Mouse (Mus musculus): ENCODE results near the gene Il17d. TPM values are rescaled to one million over a fixed set of nuclear protein-coding genes. Genes with fewer than 3 reads are reported as not detected.

Gene Il17d
- polyA plus RNA-seq, 1 experiment from 2014 or later: 7.2 TPM

GRCm38 (mm10) chr14:57503729-57504128 lies 20.8 kb upstream of the Il17d start:
- Histone ChIP-seq H3K4me2 (replicated peaks; ENCODE audit: low read depth) (no peak overlapping the region), H3K9me3 (ENCODE audit: control insufficient read depth) (no peaks in the 10 kb centered on the region), H3K36me3 (ENCODE audit: control insufficient read depth, insufficient read depth) (no peaks in the 10 kb centered on the region), H3K27ac (ENCODE audit: low read depth, low read length) (no peak overlapping the region), H3K27me3 (replicated peaks; ENCODE audit: control insufficient read depth, insufficient read depth, low read length) (no peaks in the 10 kb centered on the region), H3K4me3 (ENCODE audit: low read depth, low read length) (no peak overlapping the region), H3K9ac (ENCODE audit: low read depth, low read length) (no peak overlapping the region), H3K4me1 (replicated peaks; ENCODE audit: control insufficient read depth, insufficient read depth, low read length) (no peaks in the 10 kb centered on the region)
- no peak for TF ChIP-seq CTCF (IDR thresholded peaks at IDR 0.05; ENCODE audit: low read depth)
- 89% methylated on average over 6 of the region's 6 CpGs for whole genome bisulfite sequencing
- no peak for ATAC-seq

GRCm38 (mm10) chr14:57509554-57509953 lies 15.0 kb upstream of the Il17d start:
- Histone ChIP-seq H3K27ac (ENCODE audit: low read depth, low read length) (no peak overlapping the region), H3K4me2 (replicated peaks; ENCODE audit: low read depth) (no peak overlapping the region), H3K9ac (ENCODE audit: low read depth, low read length) (no peak overlapping the region), H3K27me3 (replicated peaks; ENCODE audit: control insufficient read depth, insufficient read depth, low read length) (no peaks in the 10 kb centered on the region), H3K4me3 (ENCODE audit: low read depth, low read length) (no peak overlapping the region), H3K9me3 (ENCODE audit: control insufficient read depth) (no peaks in the 10 kb centered on the region), H3K36me3 (ENCODE audit: control insufficient read depth, insufficient read depth) (no peaks in the 10 kb centered on the region), H3K4me1 (replicated peaks; ENCODE audit: control insufficient read depth, insufficient read depth, low read length) (no peaks in the 10 kb centered on the region)
- 0 out of 2 replicates have a peak, but pooled peaks have one; percentile 13 for TF ChIP-seq CTCF (IDR thresholded peaks at IDR 0.05; ENCODE audit: low read depth)
- no peak for ATAC-seq
- 59% methylated on average over 6 of the region's 6 CpGs for WGBS

- ATAC-seq: no peak
- 37% methylated on average over 6 of the region's 6 CpGs for WGBS
- no peaks in the 10 kb centered on the region for H3K27me3 ChIP-seq (replicated peaks; ENCODE audit: control insufficient read depth, insufficient read depth, low read length)
- TF ChIP-seq CTCF (IDR thresholded peaks at IDR 0.05; ENCODE audit: low read depth): no peak
- no peak overlapping the region for H3K9ac ChIP-seq (ENCODE audit: low read depth, low read length)
- H3K36me3 ChIP-seq (ENCODE audit: control insufficient read depth, insufficient read depth): no peaks in the 10 kb centered on the region; the same call in 1 of the 2 replicates
- H3K4me2 ChIP-seq (replicated peaks; ENCODE audit: low read depth): no peak overlapping the region
- H3K9me3 ChIP-seq (ENCODE audit: control insufficient read depth): no peaks in the 10 kb centered on the region
- no peaks in the 10 kb centered on the region for H3K4me1 ChIP-seq (replicated peaks; ENCODE audit: control insufficient read depth, insufficient read depth, low read length)
- no peak overlapping the region for H3K27ac ChIP-seq (ENCODE audit: low read depth, low read length)
- H3K4me3 ChIP-seq (ENCODE audit: low read depth, low read length): no peak overlapping the region
Observed at GRCm38 (mm10) chr14:57515156-57515762, 9.3 kb upstream of the Il17d start.

GRCm38 (mm10) chr14:57517001-57517400 lies 7.6 kb upstream of the Il17d start:
- WGBS: 86% methylated on average over 7 of the region's 7 CpGs
- Histone ChIP-seq H3K4me3 (ENCODE audit: low read depth, low read length) (no peak overlapping the region), H3K9me3 (ENCODE audit: control insufficient read depth) (no peaks in the 10 kb centered on the region), H3K4me1 (replicated peaks; ENCODE audit: control insufficient read depth, insufficient read depth, low read length) (no peaks in the 10 kb centered on the region), H3K9ac (ENCODE audit: low read depth, low read length) (no peak overlapping the region), H3K27ac (ENCODE audit: low read depth, low read length) (no peak overlapping the region), H3K36me3 (ENCODE audit: control insufficient read depth, insufficient read depth) (no peaks in the 10 kb centered on the region; the same call in 1 of the 2 replicates), H3K4me2 (replicated peaks; ENCODE audit: low read depth) (no peak overlapping the region), H3K27me3 (replicated peaks; ENCODE audit: control insufficient read depth, insufficient read depth, low read length) (no peaks in the 10 kb centered on the region)
- no peak for ATAC-seq
- TF ChIP-seq CTCF (IDR thresholded peaks at IDR 0.05; ENCODE audit: low read depth): no peak

GRCm38 (mm10) chr14:57523762-57524161 lies 815 bp upstream of the Il17d start:
- no peaks in the 10 kb centered on the region; the same call in 1 of the 2 replicates for H3K4me1 ChIP-seq (replicated peaks; ENCODE audit: control insufficient read depth, insufficient read depth, low read length)
- no peak overlapping the region for H3K27ac ChIP-seq (ENCODE audit: low read depth, low read length)
- no peaks in the 10 kb centered on the region for H3K27me3 ChIP-seq (replicated peaks; ENCODE audit: control insufficient read depth, insufficient read depth, low read length)
- ATAC-seq: no peak
- no peaks in the 10 kb centered on the region for H3K9me3 ChIP-seq (ENCODE audit: control insufficient read depth)
- 83% methylated on average over 9 of the region's 9 CpGs for WGBS
- TF ChIP-seq CTCF (IDR thresholded peaks at IDR 0.05; ENCODE audit: low read depth): no peak
- no peaks in the 10 kb centered on the region for H3K36me3 ChIP-seq (ENCODE audit: control insufficient read depth, insufficient read depth)
- no peak overlapping the region for H3K9ac ChIP-seq (ENCODE audit: low read depth, low read length)
- H3K4me3 ChIP-seq (ENCODE audit: low read depth, low read length): no peak overlapping the region
- peak overlapping the region; percentile 96; the same call in 1 of the 2 replicates for H3K4me2 ChIP-seq (replicated peaks; ENCODE audit: low read depth)

GRCm38 (mm10) chr14:57525388-57526049 lies 942 bp downstream of the Il17d start:
- Histone ChIP-seq H3K27me3 (replicated peaks; ENCODE audit: control insufficient read depth, insufficient read depth, low read length) (no peaks in the 10 kb centered on the region), H3K4me2 (replicated peaks; ENCODE audit: low read depth) (peak overlapping the region; percentile 96), H3K27ac (ENCODE audit: low read depth, low read length) (peak overlapping the region; percentile 87), H3K36me3 (ENCODE audit: control insufficient read depth, insufficient read depth) (no peaks in the 10 kb centered on the region), H3K9ac (ENCODE audit: low read depth, low read length) (peak overlapping the region; percentile 70), H3K9me3 (ENCODE audit: control insufficient read depth) (no peaks in the 10 kb centered on the region), H3K4me1 (replicated peaks; ENCODE audit: control insufficient read depth, insufficient read depth, low read length) (peaks cover 4% of the 10 kb centered on the region; the same call in 1 of the 2 replicates), H3K4me3 (ENCODE audit: low read depth, low read length) (peak overlapping the region; percentile 76)
- under 1% methylated on average over 54 of the region's 60 CpGs for WGBS
- peak; percentile 91 for ATAC-seq
- TF ChIP-seq CTCF (IDR thresholded peaks at IDR 0.05; ENCODE audit: low read depth): peak; percentile 48
